Mouse (Mus musculus): Measurements from ENCODE around the gene Slfn9. TPM values are rescaled to one million over a fixed set of nuclear protein-coding genes. Genes with fewer than 3 reads are reported as not detected.
"Not testable (repeated sequence)": the region's sequence is repeated elsewhere in the genome, so short reads cannot be mapped to it uniquely, and the experiment has no call there.

Gene Slfn9
- 9.4 and 10.3 TPM in 2 replicates for polyA plus RNA-seq (2016; fragmentation: Nextera tagmentation; extraction: Ambion mirVana)

DNA sequence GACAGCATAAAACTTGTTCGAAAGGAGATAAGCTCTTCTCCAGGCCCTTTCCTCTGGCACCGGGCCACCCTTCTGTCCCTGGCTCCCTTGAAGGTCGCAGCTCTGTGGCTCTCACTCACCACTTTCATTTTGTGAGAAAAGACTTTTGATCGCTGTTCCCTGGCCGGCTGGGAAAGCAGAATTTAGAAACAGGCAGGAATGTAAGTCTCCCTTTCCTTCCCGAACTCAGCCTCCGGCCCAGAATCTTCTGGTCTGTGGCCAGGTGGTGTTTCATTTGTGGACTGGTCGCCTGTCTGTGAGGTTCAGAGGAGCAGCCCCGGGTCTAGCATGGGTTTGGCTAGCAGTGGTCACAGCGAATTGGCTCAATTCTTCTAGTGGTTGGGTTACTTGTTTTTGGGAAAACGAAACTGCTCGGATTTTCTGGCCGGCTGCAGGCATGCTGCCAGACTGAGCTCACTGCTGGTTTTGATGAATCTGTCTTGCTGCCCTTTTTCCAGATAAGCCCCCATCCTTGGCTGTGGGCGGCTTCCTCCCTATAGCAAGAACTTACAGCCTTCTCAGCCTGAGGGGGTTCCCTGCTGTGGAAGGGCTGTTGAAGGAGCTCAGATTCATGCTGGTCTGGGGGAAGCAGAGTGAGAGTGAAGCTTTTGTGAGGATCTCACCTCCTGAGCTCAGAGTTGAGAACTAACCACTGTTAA is at the start of gene Slfn9:
Slfn9 (minus strand) TSS at position 362 of the 698 bp plus-strand sequence.
- peaks cover 27% of the 10 kb centered on the region for H3K4me1 ChIP-seq
- H3K27me3 ChIP-seq (ENCODE audit: poor library complexity, severe bottlenecking), result peaks cover 23% of the 10 kb centered on the region
- peak within 1 kb of the TSS; percentile 76 for H3K27ac ChIP-seq
- peak; percentile 54 for DNase-seq (ENCODE audit: extremely low spot score, low spot score)
- WGBS, result 10% methylated on average over 14 of the region's 14 CpGs
- peak within 1 kb of the TSS; percentile 46 for H3K4me3 ChIP-seq
- no peaks in the 10 kb centered on the region for H3K9me3 ChIP-seq
- H3K36me3 ChIP-seq (replicated peaks), result peaks cover 12% of the 10 kb centered on the region

DNA sequence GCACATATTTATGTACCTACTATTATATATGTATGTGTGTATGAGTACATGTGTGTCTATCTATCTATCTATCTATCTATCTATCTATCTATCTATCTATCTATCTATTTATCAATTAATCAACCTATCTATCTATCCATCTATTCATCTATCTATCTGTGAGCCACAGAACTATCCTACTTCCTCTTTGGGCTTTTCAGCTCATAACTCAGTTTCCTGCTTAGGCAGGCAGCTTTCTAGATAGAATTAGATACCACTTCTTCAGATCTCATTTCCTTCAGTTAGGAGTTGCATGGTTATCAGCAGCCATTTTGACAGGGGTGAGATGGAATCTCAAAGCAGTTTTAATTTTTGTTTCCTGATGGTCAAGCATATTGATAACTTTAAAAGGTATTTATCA is 49.4 kb upstream of the Slfn9 start:
- Histone ChIP-seq H3K4me1 (peaks cover 4% of the 10 kb centered on the region; the same call in 1 of the 2 replicates), H3K27me3 (ENCODE audit: poor library complexity, severe bottlenecking) (peaks cover 15% of the 10 kb centered on the region), H3K9me3 (no peaks in the 10 kb centered on the region), H3K36me3 (replicated peaks) (no peaks in the 10 kb centered on the region), H3K4me3 (no peak overlapping the region), H3K27ac (no peak overlapping the region)
- DNase-seq (ENCODE audit: extremely low spot score, low spot score), result no peak

DNA sequence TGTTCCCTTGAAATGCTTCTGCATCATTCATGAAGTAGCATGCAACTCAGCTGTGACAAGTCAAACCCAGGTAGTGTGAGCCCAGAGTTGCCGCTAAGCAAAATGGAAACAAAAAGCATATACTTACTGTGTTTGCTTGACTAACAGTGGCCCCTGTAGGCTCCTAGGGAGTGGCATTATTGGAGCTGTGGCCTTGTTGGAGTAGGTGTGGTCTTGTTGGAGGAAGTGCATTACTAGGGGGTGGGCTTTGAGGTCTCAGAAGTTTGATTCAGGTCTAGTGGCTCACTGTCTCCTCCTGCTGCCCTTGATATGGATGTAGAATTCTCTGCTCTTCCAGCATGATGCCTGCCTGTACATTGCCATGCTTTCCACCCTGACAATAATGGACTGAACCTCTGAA is 48.7 kb upstream of the Slfn9 start:
- H3K9me3 ChIP-seq, result no peaks in the 10 kb centered on the region
- 35% methylated on average over 1 of the region's 1 CpGs for WGBS
- H3K27me3 ChIP-seq (ENCODE audit: poor library complexity, severe bottlenecking), result peaks cover 15% of the 10 kb centered on the region
- DNase-seq (ENCODE audit: extremely low spot score, low spot score), result no peak
- no peak overlapping the region for H3K27ac ChIP-seq
- no peaks in the 10 kb centered on the region for H3K36me3 ChIP-seq (replicated peaks)
- H3K4me1 ChIP-seq, result peaks cover 4% of the 10 kb centered on the region; the same call in 1 of the 2 replicates
- no peak overlapping the region for H3K4me3 ChIP-seq

DNA sequence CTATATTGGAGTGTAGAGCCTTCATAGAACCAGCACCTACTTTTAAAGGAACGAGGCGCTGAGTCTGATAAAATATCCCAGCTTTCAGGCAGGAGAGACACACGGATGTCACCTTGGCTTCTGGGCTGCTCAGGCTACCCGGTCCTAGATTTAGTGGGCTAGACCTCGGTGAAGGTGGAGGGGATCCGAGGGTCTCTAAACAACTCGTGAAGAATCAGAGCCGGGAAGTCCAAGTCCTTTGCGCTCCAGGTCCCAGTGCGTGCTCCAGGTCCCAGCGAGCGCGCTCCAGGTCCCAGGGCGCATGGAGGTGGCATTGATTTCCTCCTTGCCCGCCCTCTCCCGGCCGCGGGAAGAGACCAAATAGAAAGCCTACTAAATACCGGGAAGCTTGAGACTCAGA is 48.2 kb upstream of the Slfn9 start:
- no peaks in the 10 kb centered on the region for H3K9me3 ChIP-seq
- no peak overlapping the region for H3K27ac ChIP-seq
- H3K36me3 ChIP-seq (replicated peaks), result no peaks in the 10 kb centered on the region
- peaks cover 4% of the 10 kb centered on the region; the same call in 1 of the 2 replicates for H3K4me1 ChIP-seq
- peak overlapping the region; percentile 18; the same call in 1 of the 2 replicates for H3K4me3 ChIP-seq
- H3K27me3 ChIP-seq (ENCODE audit: poor library complexity, severe bottlenecking), result peaks cover 15% of the 10 kb centered on the region
- WGBS, result 9% methylated on average over 19 of the region's 19 CpGs
- DNase-seq (ENCODE audit: extremely low spot score, low spot score), result no peak

DNA sequence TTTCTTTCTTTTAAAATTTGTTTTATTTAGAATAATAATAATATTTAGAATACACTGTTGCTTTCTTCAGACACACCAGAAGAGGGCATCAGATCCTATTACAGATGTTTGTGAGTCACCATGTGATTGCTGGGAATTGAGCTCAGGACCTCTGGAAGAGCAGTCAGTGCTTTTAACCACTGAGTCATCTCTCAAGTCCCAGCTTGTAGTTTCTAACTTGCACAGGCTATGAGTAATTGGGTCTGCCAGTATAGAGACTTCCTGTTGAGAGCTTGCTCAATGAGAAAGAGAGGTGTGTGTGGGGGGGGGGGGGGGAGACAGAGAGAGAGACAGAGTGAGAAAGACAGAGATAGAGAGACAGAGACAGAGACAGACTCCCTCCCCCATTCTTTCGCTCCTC is 47.5 kb upstream of the Slfn9 start:
- no peak for DNase-seq (ENCODE audit: extremely low spot score, low spot score)
- H3K9me3 ChIP-seq, result no peaks in the 10 kb centered on the region
- no peak overlapping the region for H3K4me3 ChIP-seq
- peaks cover 4% of the 10 kb centered on the region; the same call in 1 of the 2 replicates for H3K4me1 ChIP-seq
- WGBS, result 40% methylated on average over 1 of the region's 1 CpGs
- H3K27me3 ChIP-seq (ENCODE audit: poor library complexity, severe bottlenecking), result peaks cover 15% of the 10 kb centered on the region
- no peak overlapping the region for H3K27ac ChIP-seq
- no peaks in the 10 kb centered on the region for H3K36me3 ChIP-seq (replicated peaks)

DNA sequence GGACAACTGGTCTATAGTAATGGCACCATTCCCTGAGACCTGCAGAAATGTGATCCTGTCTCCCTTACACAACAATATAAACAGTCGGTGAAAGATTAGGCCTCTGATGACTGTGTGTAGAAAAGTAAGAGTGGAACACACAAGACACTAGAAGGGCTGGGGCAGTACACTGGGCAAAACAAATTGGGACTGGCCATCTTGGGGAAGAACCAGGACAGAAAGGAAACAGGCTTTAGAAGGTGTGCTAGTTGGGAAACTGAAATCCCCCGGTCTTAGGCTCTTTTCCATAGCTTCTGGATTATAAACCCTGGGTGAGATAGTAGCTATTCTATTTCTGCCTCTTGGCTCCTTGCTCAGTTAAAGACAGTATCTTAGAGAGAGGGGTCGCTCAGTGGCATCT is 47.1 kb upstream of the Slfn9 start:
- not testable (repeated sequence) for DNase-seq (ENCODE audit: extremely low spot score, low spot score); H3K4me3 ChIP-seq; H3K9me3 ChIP-seq; H3K36me3 ChIP-seq (replicated peaks); H3K4me1 ChIP-seq; H3K27ac ChIP-seq
- H3K27me3 ChIP-seq (ENCODE audit: poor library complexity, severe bottlenecking), result peaks cover 15% of the 10 kb centered on the region
- 86% methylated on average over 3 of the region's 3 CpGs for WGBS

DNA sequence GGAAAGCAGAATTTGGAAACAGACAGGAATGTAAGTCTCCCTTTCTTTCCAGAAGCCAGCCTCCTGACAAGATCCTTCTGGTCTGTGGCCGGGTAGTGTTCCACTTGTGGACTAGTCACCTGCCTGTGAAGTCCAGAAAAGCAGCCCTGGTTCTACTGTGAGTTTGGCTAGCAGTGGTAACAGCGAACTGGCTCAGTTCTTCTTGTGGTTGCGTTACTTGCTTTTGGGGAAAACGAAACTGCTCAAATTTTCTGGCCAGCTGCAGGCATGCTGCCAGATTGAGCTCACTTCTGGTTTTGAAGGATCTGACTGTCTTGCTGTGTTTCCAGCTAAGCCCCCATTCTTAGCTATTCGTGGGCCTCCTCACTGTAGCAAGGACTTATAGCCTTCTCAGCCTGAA is 29.0 kb upstream of the Slfn9 start, which contains the start of gene Slfn8:
Slfn8 (minus strand) TSS at position 190 of the 400 bp plus-strand sequence.
- no peak within 1 kb of the TSS for H3K27ac ChIP-seq
- WGBS, result 77% methylated on average over 5 of the region's 5 CpGs
- no peak within 1 kb of the TSS for H3K4me3 ChIP-seq
- H3K36me3 ChIP-seq (replicated peaks), result no peaks in the 10 kb centered on the region
- DNase-seq (ENCODE audit: extremely low spot score, low spot score), result no peak
- H3K27me3 ChIP-seq (ENCODE audit: poor library complexity, severe bottlenecking), result no peaks in the 10 kb centered on the region
- H3K9me3 ChIP-seq, result no peaks in the 10 kb centered on the region
- no peaks in the 10 kb centered on the region for H3K4me1 ChIP-seq

DNA sequence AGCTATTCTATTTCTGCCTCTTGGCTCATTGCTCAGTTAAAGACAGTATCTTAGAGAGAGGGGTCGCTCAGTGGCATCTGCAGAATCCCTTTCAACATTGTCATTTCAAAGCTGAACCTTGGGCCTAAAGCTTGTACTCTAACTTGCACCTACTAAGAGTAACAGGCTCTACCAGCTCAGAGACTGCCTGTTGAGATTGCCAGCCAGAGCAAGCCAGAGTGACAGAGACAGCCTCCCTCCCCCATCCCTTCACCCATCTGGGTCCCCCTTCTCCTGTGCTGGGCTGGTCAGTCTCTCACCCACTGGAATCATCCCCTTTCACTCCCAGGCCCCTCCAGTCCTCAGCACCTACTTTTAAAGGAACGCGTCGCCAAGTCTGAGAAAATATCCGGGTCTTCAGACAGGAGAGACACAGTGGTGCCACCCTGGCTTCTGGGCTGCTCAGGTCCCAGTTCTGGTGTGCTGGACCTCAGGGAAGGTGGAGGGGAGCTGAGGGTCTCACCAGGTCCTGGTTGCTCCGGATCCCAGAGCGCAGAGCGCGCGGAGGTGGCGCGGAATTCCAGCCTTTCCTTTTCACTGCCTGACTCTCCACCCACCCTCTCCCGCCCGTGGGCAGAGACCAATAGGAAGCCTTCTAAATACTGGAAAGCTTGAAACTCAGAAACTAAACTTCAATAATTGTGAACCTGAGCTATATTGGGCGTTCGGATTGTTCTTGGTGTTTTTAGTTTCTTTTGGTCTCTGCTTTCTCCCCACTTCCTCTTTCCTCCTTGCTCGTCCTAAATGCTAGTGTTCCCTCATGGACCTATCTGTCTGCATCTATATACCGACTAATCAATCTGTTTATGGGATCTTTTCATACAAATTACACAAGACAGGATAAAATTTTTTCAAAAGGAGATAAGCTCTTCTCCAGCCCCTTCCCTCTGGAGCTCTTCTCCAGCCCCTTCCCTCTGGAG is 28.2 kb upstream of the Slfn9 start:
- H3K27ac ChIP-seq; H3K27me3 ChIP-seq (ENCODE audit: poor library complexity, severe bottlenecking); H3K4me3 ChIP-seq; H3K4me1 ChIP-seq; H3K9me3 ChIP-seq; DNase-seq (ENCODE audit: extremely low spot score, low spot score); H3K36me3 ChIP-seq (replicated peaks): not testable (repeated sequence)
- 85% methylated on average over 18 of the region's 18 CpGs for WGBS

DNA sequence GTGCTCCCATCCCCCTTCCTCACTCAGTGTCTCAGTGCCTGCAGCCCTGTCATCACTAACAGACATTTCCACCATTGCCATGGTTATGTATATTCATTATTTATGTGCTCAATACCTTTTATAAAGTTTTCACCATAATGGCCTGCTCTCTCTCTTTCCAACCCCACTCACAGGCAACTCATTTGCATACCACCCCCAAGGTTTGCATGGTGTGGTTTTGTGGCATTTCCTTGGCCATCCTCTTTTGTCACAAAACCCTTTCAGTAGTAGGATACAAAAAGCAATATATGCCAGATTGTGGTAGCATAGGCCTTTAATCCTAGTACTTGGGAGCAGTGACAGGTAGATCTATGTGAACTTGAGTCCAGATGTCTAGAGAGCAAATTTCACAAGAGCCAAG is 24.5 kb upstream of the Slfn9 start:
- no peak overlapping the region for H3K27ac ChIP-seq
- no peaks in the 10 kb centered on the region for H3K9me3 ChIP-seq
- no peak for DNase-seq (ENCODE audit: extremely low spot score, low spot score)
- no peaks in the 10 kb centered on the region for H3K4me1 ChIP-seq
- no peaks in the 10 kb centered on the region for H3K36me3 ChIP-seq (replicated peaks)
- H3K27me3 ChIP-seq (ENCODE audit: poor library complexity, severe bottlenecking), result no peaks in the 10 kb centered on the region
- H3K4me3 ChIP-seq, result no peak overlapping the region

DNA sequence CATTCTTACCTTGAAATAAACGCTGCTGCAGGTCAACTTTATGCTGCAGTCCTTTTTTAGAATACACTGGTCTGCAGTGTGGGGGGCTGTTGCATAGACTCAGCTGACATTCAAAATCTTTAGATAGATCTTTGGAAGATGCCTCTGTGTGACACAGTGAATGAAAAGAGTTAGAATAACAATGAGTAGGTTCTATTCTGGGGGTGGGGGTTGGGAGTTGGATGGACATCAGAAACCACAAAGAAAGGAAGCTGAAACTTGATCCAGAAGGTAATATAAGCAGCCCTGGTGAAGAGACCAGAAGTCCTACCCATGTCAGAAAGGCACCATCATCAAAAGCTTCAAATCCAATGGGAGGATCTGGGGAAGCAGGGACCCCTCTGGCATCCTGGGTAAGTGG is 21.7 kb upstream of the Slfn9 start:
- no peaks in the 10 kb centered on the region for H3K9me3 ChIP-seq
- H3K27ac ChIP-seq, result no peak overlapping the region
- DNase-seq (ENCODE audit: extremely low spot score, low spot score), result no peak
- WGBS, result 90% methylated on average over 1 of the region's 1 CpGs
- H3K4me1 ChIP-seq, result no peaks in the 10 kb centered on the region
- no peaks in the 10 kb centered on the region for H3K27me3 ChIP-seq (ENCODE audit: poor library complexity, severe bottlenecking)
- no peak overlapping the region for H3K4me3 ChIP-seq
- H3K36me3 ChIP-seq (replicated peaks), result no peaks in the 10 kb centered on the region

DNA sequence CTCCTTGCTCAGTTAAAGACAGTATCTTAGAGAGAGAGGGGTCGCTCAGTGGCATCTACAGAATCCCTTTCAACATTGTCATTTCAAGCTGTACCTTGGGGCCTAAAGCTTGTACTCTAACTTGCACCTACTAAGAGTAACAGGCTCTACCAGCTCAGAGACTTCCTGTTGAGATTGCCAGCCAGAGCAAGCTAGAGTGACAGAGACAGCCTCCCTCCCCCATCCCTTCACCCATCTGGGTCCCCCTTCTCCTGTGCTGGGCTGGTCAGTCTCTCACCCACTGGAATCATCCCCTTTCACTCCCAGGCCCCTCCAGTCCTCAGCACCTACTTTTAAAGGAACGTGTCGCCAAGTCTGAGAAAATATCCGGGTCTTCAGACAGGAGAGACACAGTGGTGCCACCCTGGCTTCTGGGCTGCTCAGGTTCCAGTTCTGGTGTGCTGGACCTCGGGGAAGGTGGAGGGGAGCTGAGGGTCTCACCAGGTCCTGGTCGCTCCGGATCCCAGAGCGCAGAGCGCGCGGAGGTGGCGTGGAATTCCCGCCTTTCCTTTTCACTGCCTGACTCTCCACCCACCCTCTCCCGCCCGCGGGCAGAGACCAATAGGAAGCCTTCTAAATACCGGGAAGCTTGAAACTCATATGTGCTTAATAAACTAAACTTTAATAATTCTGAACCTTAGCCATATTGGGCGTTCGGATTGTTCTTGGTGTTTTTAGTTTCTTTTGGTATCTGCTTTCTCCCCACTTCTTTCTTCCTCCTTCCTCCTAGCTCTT is 831 bp downstream of the Slfn9 start:
- H3K4me3 ChIP-seq, result peak overlapping the region; percentile 46
- peaks cover 18% of the 10 kb centered on the region for H3K36me3 ChIP-seq (replicated peaks)
- not testable (repeated sequence) for H3K9me3 ChIP-seq
- H3K27ac ChIP-seq, result peak overlapping the region; percentile 76
- DNase-seq (ENCODE audit: extremely low spot score, low spot score), result peak; percentile 55
- peaks cover 23% of the 10 kb centered on the region for H3K27me3 ChIP-seq (ENCODE audit: poor library complexity, severe bottlenecking)
- 24% methylated on average over 19 of the region's 19 CpGs for WGBS
- H3K4me1 ChIP-seq, result peaks cover 27% of the 10 kb centered on the region

DNA sequence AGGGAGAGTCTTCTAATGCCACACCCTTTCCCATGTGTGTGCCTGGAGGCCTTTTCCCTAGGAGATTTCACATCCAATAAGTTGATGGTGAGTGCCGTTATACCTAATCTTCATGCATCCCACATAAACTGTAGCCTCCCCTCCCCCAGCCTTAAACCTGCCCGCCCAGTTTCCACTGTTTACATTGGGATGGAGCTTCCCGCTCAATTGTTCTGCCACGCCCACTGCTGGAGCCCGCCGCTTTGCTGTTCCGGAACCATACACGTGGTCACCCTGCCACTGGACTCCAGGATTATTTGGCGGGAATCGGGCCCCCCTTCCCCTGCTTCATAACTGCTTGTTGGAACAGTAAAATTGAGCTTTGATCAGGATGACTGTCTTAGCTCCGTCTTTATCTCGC is 2.3 kb downstream of the Slfn9 start:
- no peaks in the 10 kb centered on the region for H3K9me3 ChIP-seq
- H3K4me1 ChIP-seq, result peaks cover 27% of the 10 kb centered on the region
- peaks cover 23% of the 10 kb centered on the region for H3K27me3 ChIP-seq (ENCODE audit: poor library complexity, severe bottlenecking)
- DNase-seq (ENCODE audit: extremely low spot score, low spot score), result no peak
- 49% methylated on average over 12 of the region's 12 CpGs for WGBS
- H3K36me3 ChIP-seq (replicated peaks), result peaks cover 31% of the 10 kb centered on the region
- 0 out of 2 replicates have a peak overlapping the region, but pooled peaks have one; percentile 19 for H3K4me3 ChIP-seq
- H3K27ac ChIP-seq, result no peak overlapping the region
